Mouse (Mus musculus) kidney, postnatal 0 days (tissue): ENCODE measurements around the gene Mex3d. TPM values are rescaled to one million over a fixed set of nuclear protein-coding genes. Genes with fewer than 3 reads are reported as not detected.

Source experiments
- ATAC-seq: fragments of 200-750 bp; cut with Nextera tagmentation; replicated peaks from 2 replicates; pipeline ENCODE4 v1.8.0; 2017; ENCODE audit warnings: low read depth, moderate number of reproducible peaks, moderate TSS enrichment, moderate library complexity; ENCODE audit not compliant: low FRiP score
- DNase-seq: peaks from one replicate; pipeline ENCODE4 v3.0.0-alpha.2; 2016; ENCODE audit warnings: low spot score
- H3K27ac ChIP-seq: fragments of 300-500 bp; sonication (generic); 2 replicates; pipeline ENCODE4 v1.5.1; 2014; ENCODE audit warnings: mild to moderate bottlenecking
- H3K27me3 ChIP-seq: fragments of 300-500 bp; sonication (generic); 2 replicates; pipeline ENCODE4 v1.6.1; 2014; ENCODE audit warnings: low read length, mixed read lengths; ENCODE audit not compliant: insufficient read depth
- H3K36me3 ChIP-seq: fragments of 300-500 bp; sonication (generic); 2 replicates; pipeline ENCODE4 v1.6.1; 2014; ENCODE audit warnings: low read length, mixed read lengths; ENCODE audit not compliant: insufficient read depth
- H3K4me1 ChIP-seq: fragments of 300-500 bp; sonication (generic); replicated peaks from 2 replicates; pipeline ENCODE4 v1.6.1; 2014; ENCODE audit warnings: antibody characterized with exemption, low read length, mixed read lengths; ENCODE audit not compliant: insufficient read depth
- H3K4me2 ChIP-seq: fragments of 300-500 bp; sonication (generic); 2 replicates; pipeline ENCODE4 v1.6.1; 2014; ENCODE audit warnings: mild to moderate bottlenecking, low read length, moderate library complexity, mixed read lengths
- H3K4me3 ChIP-seq: fragments of 300-500 bp; sonication (generic); replicated peaks from 2 replicates; pipeline ENCODE4 v1.5.1; 2014; ENCODE audit warnings: low read depth, low read length
- H3K9ac ChIP-seq: fragments of 300-500 bp; sonication (generic); 2 replicates; pipeline ENCODE4 v1.6.1; 2014; ENCODE audit warnings: low read depth, low read length
- H3K9me3 ChIP-seq: fragments of 300-500 bp; sonication (generic); replicated peaks from 2 replicates; pipeline ENCODE4 v1.6.1; 2016; ENCODE audit warnings: low read length, inconsistent platforms, mixed read lengths
- CTCF ChIP-seq: IDR thresholded peaks from 2 replicates; pipeline ENCODE4 v1.5.1; 2016; ENCODE audit warnings: antibody characterized with exemption, low read depth, mild to moderate bottlenecking, moderate library complexity
- WGBS: fragments of 180-500 bp; shearing (Covaris S2); extraction: QIAGEN DNeasy Blood & Tissue Kit; methylation state at CpG from one replicate; pipeline ENCODE4 v1.1.7; 2014; 5-methylcytosine and 5-hydroxymethylcytosine counted together
- polyA plus RNA-seq: library from polyadenylated mRNA; unstranded; fragments of >200 nt; fragmentation: Nextera tagmentation; extraction: Ambion mirVana; gene quantifications from 2 replicates; pipeline ENCODE4 v1.2.1, GENCODE M21; 2015

Mex3d gene
- polyA plus RNA-seq, 1 experiment from 2014 or later, result 7.8 TPM

DNA sequence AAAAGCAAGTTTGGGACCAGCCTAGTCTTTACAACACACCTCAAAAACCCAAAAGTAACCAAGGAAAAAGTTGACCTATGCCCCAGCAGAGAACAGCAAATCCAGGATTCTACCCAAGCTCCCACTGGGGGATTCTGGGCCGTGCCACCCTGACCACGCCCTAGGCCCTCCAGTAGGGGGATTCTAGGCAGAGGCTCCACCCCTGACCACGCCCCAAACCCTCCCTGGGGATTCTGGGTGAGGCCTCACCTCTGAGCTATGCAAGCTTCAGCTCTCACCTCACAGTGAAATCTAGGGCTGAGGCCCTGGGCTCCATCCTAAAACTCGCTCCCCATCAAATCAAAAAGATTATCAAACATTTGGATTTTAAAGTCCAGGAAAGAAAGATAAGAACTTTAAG lies 36.1 kb upstream of the Mex3d start:
- Histone ChIP-seq H3K4me2 (no peak overlapping the region), H3K27ac (no peak overlapping the region), H3K27me3 (no peaks in the 10 kb centered on the region), H3K4me3 (no peak overlapping the region), H3K36me3 (peaks cover 83% of the 10 kb centered on the region), H3K9ac (no peak overlapping the region), H3K4me1 (no peaks in the 10 kb centered on the region), H3K9me3 (no peaks in the 10 kb centered on the region)
- peak; percentile 40 for DNase-seq
- WGBS, result 48% methylated on average over 4 of the region's 4 CpGs
- ATAC-seq, result no peak
- no peak for TF ChIP-seq CTCF

DNA sequence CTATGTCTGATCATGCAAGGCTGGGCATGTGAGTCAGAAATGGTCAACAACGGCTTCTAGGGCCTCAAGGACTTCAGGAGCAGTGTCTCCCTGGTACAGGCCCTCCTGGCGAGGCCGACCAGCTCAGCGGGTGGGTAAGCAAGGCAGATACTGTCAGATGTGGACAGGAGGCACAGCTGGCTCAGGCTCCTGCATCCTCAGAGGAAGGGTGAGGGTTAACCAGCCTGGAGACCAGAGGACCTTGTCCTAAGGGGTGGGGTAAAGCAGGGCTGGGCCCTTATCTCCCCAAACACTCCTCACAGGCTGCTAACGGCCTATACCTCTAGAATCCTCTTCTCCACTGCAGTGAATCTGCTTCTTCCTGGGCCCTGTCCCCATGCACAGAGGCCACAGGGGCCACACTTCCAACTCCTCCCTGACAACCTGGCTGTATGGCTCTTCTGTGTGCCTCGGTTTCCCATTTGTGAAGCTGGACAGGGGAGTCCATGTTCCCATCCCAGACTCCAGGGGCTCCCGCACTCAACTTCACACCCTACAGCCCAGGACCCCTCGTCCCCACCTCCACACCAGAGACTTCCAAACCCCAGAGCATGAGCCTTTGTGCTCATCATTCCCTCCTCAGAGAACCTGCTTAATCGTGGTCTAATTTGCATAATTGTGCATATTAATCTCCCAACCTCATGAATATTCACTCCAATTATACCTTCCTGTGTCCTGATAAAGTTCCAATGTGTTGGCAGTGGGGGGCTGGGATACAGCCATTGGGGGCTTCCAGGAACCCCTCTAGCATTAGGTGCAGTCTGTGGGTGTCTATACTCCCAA lies 34.4 kb upstream of the Mex3d start:
- TF ChIP-seq CTCF, result no peak
- Histone ChIP-seq H3K36me3 (peaks cover 84% of the 10 kb centered on the region), H3K4me2 (no peak overlapping the region), H3K4me1 (no peaks in the 10 kb centered on the region), H3K27me3 (no peaks in the 10 kb centered on the region), H3K9me3 (no peaks in the 10 kb centered on the region), H3K27ac (no peak overlapping the region), H3K4me3 (no peak overlapping the region), H3K9ac (no peak overlapping the region)
- WGBS, result 87% methylated on average over 9 of the region's 9 CpGs
- DNase-seq (no peak), ATAC-seq (no peak)

DNA sequence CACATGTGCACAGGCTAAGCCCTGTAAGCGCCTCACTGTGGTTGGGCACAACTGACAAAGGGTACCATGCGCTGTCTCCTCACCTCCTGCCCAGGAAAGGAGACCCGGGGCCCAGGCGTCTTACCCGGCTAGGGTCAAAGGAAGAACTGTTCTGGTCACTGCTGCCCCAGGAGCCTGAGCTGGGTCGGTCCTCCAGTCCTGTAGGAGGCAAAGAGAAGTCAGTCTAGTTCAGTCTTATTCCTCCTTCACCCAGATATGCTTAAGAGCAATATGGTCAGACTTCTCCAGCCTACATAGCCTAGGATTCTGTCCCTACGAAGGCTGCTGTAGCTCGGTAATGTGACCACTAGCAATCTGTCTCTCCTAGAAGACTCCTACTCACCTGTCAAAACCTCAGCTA lies 33.7 kb upstream of the Mex3d start:
- no peak overlapping the region for H3K27ac ChIP-seq
- 91% methylated on average over 8 of the region's 8 CpGs for WGBS
- TF ChIP-seq CTCF, result no peak

DNA sequence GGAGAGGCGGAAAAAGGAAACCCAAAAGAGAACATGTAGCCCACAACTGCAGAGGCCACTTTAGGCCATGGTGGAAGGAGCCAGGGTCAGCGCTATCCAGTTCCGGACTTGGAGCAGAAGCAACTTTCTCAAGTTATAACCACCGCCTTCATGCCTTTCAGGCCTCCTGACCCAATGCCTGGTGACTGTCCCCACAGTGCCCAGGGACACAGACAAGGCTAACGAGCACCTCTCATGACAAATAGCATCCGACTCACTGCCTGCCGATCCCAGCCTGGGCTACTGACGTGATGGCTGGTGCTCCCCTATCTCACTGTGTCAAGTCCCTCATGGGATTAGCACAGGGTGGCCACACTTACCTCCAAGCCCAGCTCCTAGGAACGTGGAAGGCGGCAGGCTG lies 33.3 kb upstream of the Mex3d start:
- H3K36me3 ChIP-seq, result peaks cover 84% of the 10 kb centered on the region
- no peak overlapping the region for H3K4me3 ChIP-seq
- H3K27me3 ChIP-seq, result no peaks in the 10 kb centered on the region
- ATAC-seq (no peak), DNase-seq (no peak)
- no peak overlapping the region for H3K4me2 ChIP-seq
- H3K9ac ChIP-seq, result no peak overlapping the region
- TF ChIP-seq CTCF, result no peak
- H3K27ac ChIP-seq, result no peak overlapping the region
- 90% methylated on average over 10 of the region's 10 CpGs for WGBS
- H3K4me1 ChIP-seq, result no peaks in the 10 kb centered on the region
- H3K9me3 ChIP-seq, result no peaks in the 10 kb centered on the region

More for the DNA sequence above, 33.7 kb upstream of the Mex3d start:
- DNase-seq (no peak), ATAC-seq (no peak)
- H3K27me3 ChIP-seq, result no peaks in the 10 kb centered on the region
- no peak overlapping the region for H3K4me3 ChIP-seq
- H3K9ac ChIP-seq, result no peak overlapping the region
- no peaks in the 10 kb centered on the region for H3K9me3 ChIP-seq
- H3K4me2 ChIP-seq, result no peak overlapping the region
- peaks cover 84% of the 10 kb centered on the region for H3K36me3 ChIP-seq
- no peaks in the 10 kb centered on the region for H3K4me1 ChIP-seq

DNA sequence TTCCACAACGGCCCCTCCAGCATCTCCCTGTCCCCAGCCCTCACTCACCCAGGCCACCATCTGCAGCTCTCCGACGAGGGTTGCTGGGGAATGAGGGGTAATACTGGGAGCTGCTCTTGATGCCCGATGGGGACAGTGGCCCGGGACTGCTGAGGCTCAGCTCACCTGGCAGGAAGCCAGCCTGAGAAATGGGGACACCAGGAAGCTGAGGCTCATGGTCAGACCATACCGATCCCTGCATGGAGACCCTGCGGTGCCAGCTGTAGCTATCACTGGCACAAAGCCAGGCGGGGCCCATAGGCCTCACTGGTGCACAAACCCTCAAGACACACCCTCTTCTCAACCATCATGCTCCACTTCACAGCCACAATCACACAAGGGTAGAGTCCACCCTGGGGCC lies 32.0 kb upstream of the Mex3d start:
- 83% methylated on average over 8 of the region's 8 CpGs for WGBS
- ATAC-seq (no peak), DNase-seq (no peak)
- no peak overlapping the region for H3K27ac ChIP-seq
- no peak overlapping the region for H3K9ac ChIP-seq
- TF ChIP-seq CTCF, result no peak
- H3K4me1 ChIP-seq, result no peaks in the 10 kb centered on the region
- H3K27me3 ChIP-seq, result no peaks in the 10 kb centered on the region
- H3K9me3 ChIP-seq, result no peaks in the 10 kb centered on the region
- no peak overlapping the region for H3K4me3 ChIP-seq
- H3K4me2 ChIP-seq, result no peak overlapping the region
- H3K36me3 ChIP-seq, result peaks cover 84% of the 10 kb centered on the region

DNA sequence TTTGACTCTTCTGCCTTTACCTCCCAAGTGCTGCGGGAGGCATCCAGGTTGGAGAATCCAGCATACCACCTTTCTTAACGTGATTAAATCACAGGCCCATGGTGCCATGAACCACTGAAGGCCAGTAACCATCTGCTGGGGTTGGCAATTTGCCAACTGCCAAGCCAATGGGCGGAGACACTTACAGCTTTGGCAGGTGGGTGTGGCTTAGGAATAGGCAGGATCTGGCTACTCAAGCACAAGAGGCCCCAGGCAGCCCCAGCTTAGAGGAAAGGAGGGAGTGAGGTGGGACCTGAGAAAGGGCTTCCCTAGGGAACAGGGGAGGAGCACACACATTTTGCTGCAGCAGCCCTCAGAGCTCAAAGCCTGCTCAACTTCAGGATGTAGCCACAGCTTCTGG lies 30.9 kb upstream of the Mex3d start:
- Histone ChIP-seq H3K27ac (no peak overlapping the region), H3K4me2 (no peak overlapping the region), H3K27me3 (no peaks in the 10 kb centered on the region), H3K9me3 (no peaks in the 10 kb centered on the region), H3K9ac (no peak overlapping the region), H3K4me3 (no peak overlapping the region), H3K36me3 (peaks cover 92% of the 10 kb centered on the region), H3K4me1 (no peaks in the 10 kb centered on the region)
- 57% methylated on average over 3 of the region's 3 CpGs for WGBS
- DNase-seq (no peak), ATAC-seq (no peak)
- TF ChIP-seq CTCF, result no peak
